Mouse (Mus musculus): ENCODE measurements at regions not wholly inside any gene's neighbourhood (a gene's known extent, or its start where the extent isn't known, plus 50 kb on each side); places are given as distances from the start of the nearest gene placed in this dataset.

- DNase-seq (ENCODE audit: inconsistent age in 2 of 2, low spot score in 1 of 2), result no peak
Observed at GRCm38 (mm10) chr11:18216762-18217161, 263.1 kb upstream of the Etaa1 start.

GRCm38 (mm10) chr11:18173028-18173427 is 219.4 kb upstream of the Etaa1 start:
- DNase-seq (ENCODE audit: inconsistent age in 2 of 2, low spot score in 1 of 2), result no peak

GRCm38 (mm10) chr11:18171207-18171776 is 217.6 kb upstream of the Etaa1 start:
- no peak for DNase-seq (ENCODE audit: inconsistent age in 2 of 2, low spot score in 1 of 2)

GRCm38 (mm10) chr11:18165609-18166347 is 212.1 kb upstream of the Etaa1 start:
- DNase-seq (ENCODE audit: inconsistent age in 2 of 2, low spot score in 1 of 2), result no peak

- no peak for DNase-seq (ENCODE audit: inconsistent age in 2 of 2, low spot score in 1 of 2)
Observed at GRCm38 (mm10) chr11:18164025-18164423, 210.3 kb upstream of the Etaa1 start.

- no peak for DNase-seq (ENCODE audit: inconsistent age in 2 of 2, low spot score in 1 of 2)
Observed at GRCm38 (mm10) chr11:18163156-18164024, 209.7 kb upstream of the Etaa1 start.

- DNase-seq (ENCODE audit: inconsistent age in 2 of 2, low spot score in 1 of 2), result peak; percentile 26 to 73
Observed at GRCm38 (mm10) chr11:18156506-18156905, 202.8 kb upstream of the Etaa1 start.

GRCm38 (mm10) chr11:18151788-18152563 is 198.3 kb upstream of the Etaa1 start:
- peak; percentile 83 to 92 for DNase-seq (ENCODE audit: inconsistent age in 2 of 2, low spot score in 1 of 2)

- DNase-seq (ENCODE audit: inconsistent age in 2 of 2, low spot score in 1 of 2), result no peak
Observed at GRCm38 (mm10) chr11:18151369-18151768, 197.7 kb upstream of the Etaa1 start.

- DNase-seq (ENCODE audit: inconsistent age in 2 of 2, low spot score in 1 of 2), result no peak
Observed at GRCm38 (mm10) chr11:18127488-18127887, 173.8 kb upstream of the Etaa1 start.

- no peak for DNase-seq (ENCODE audit: inconsistent age in 2 of 2, low spot score in 1 of 2)
Observed at GRCm38 (mm10) chr11:18123031-18123430, 169.4 kb upstream of the Etaa1 start.

- no peak for DNase-seq (ENCODE audit: inconsistent age in 2 of 2, low spot score in 1 of 2)
Observed at GRCm38 (mm10) chr11:18122616-18123015, 168.9 kb upstream of the Etaa1 start.

- no peak for DNase-seq (ENCODE audit: inconsistent age in 2 of 2, low spot score in 1 of 2)
Observed at GRCm38 (mm10) chr11:18115693-18116450, 162.2 kb upstream of the Etaa1 start.

- peak; percentile 44 to 79 for DNase-seq (ENCODE audit: inconsistent age in 2 of 2, low spot score in 1 of 2)
Observed at GRCm38 (mm10) chr11:18102841-18103240, 149.2 kb upstream of the Etaa1 start.

- no peak for DNase-seq (ENCODE audit: inconsistent age in 2 of 2, low spot score in 1 of 2)
Observed at GRCm38 (mm10) chr11:18075840-18076435, 122.3 kb upstream of the Etaa1 start.

- DNase-seq (ENCODE audit: inconsistent age in 2 of 2, low spot score in 1 of 2), result peak; percentile 53 to 73
Observed at GRCm38 (mm10) chr11:18070586-18071306, 117.1 kb upstream of the Etaa1 start.

- no peak for DNase-seq (ENCODE audit: inconsistent age in 2 of 2, low spot score in 1 of 2)
Observed at GRCm38 (mm10) chr11:18070032-18070374, 116.3 kb upstream of the Etaa1 start.

GRCm38 (mm10) chr11:18069348-18070031 is 115.8 kb upstream of the Etaa1 start:
- no peak for DNase-seq (ENCODE audit: inconsistent age in 2 of 2, low spot score in 1 of 2)

- DNase-seq (ENCODE audit: inconsistent age in 2 of 2, low spot score in 1 of 2), result peak in 1 of 2 experiments; percentile 56
Observed at GRCm38 (mm10) chr11:18068085-18068484, 114.4 kb upstream of the Etaa1 start.
